Mouse (Mus musculus) forebrain, embryonic 12.5 days (tissue): Measurements from ENCODE around the gene Gm2564. TPM values are rescaled to one million over a fixed set of nuclear protein-coding genes. Genes with fewer than 3 reads are reported as not detected.
"Not testable (repeated sequence)": the region's sequence is repeated elsewhere in the genome, so short reads cannot be mapped to it uniquely, and the experiment has no call there.

Experiments
- ATAC-seq: fragments of 200-750 bp; cut with Nextera tagmentation; 2 replicates; pipeline ENCODE4 v1.8.0; 2017; ENCODE audit warnings: moderate TSS enrichment; ENCODE audit not compliant: low FRiP score
- H3K27ac ChIP-seq: fragments of 300-500 bp; sonication (generic); 2 replicates; pipeline ENCODE4 v1.5.1; 2016; ENCODE audit warnings: mild to moderate bottlenecking
- H3K27me3 ChIP-seq: fragments of 300-500 bp; sonication (generic); 2 replicates; pipeline ENCODE4 v1.6.1; 2016; ENCODE audit warnings: mild to moderate bottlenecking
- H3K36me3 ChIP-seq: fragments of 300-500 bp; sonication (generic); replicated peaks from 2 replicates; pipeline ENCODE4 v1.6.1; 2016; ENCODE audit warnings: mild to moderate bottlenecking
- H3K4me1 ChIP-seq: fragments of 300-500 bp; sonication (generic); 2 replicates; pipeline ENCODE4 v1.6.1; 2016
- H3K4me2 ChIP-seq: fragments of 300-500 bp; sonication (generic); 2 replicates; pipeline ENCODE4 v1.6.1; 2016; ENCODE audit warnings: mild to moderate bottlenecking, moderate library complexity
- H3K4me3 ChIP-seq: fragments of 300-500 bp; sonication (generic); replicated peaks from 2 replicates; pipeline ENCODE4 v1.5.1; 2016; ENCODE audit warnings: mild to moderate bottlenecking
- H3K9ac ChIP-seq: fragments of 300-500 bp; sonication (generic); 2 replicates; pipeline ENCODE4 v1.6.1; 2016; ENCODE audit warnings: mild to moderate bottlenecking
- H3K9me3 ChIP-seq: fragments of 300-500 bp; sonication (generic); 2 replicates; pipeline ENCODE4 v1.6.1; 2016
- WGBS: fragments of 180-500 bp; shearing (Covaris S2); methylation state at CpG from one replicate; pipeline ENCODE4 v1.1.7; 2016; 5-methylcytosine and 5-hydroxymethylcytosine counted together
- polyA plus RNA-seq: library from polyadenylated mRNA; unstranded; fragments of >200 nt; fragmentation: Nextera tagmentation; extraction: Ambion mirVana; gene quantifications from 2 replicates; pipeline ENCODE4 v1.2.1, GENCODE M21; 2016

Gene Gm2564
- polyA plus RNA-seq = not detected in 2 replicates

DNA sequence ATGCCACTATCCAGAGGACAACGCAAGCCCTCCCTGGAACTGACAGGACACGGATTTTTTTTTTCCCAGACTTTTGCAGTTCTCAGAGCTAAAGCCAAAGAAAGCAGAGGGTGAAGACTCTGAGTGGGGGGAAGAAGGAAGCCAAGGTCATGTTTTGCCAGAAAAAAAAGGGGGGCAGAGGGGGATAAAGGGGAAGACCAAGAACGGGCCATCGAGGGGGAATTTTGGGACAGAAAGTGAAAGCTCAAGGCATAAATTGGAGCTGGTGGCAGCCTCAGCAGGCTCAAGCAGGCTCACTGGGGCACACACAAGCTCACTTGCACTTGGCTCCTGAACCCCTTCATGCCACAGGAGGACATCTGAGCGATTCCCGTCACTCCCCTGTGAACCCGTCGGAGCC lies at the start of gene Gm2564:
TSS of gene Gm2564 (plus strand) at position 301 of the 400 bp plus-strand sequence.
- ATAC-seq, H3K36me3 ChIP-seq, H3K27me3 ChIP-seq, H3K4me1 ChIP-seq, H3K9me3 ChIP-seq, H3K4me3 ChIP-seq, H3K9ac ChIP-seq, H3K4me2 ChIP-seq, H3K27ac ChIP-seq: not testable (repeated sequence)
- no CpG with 5 or more reads among the region's 8 CpGs for WGBS

DNA sequence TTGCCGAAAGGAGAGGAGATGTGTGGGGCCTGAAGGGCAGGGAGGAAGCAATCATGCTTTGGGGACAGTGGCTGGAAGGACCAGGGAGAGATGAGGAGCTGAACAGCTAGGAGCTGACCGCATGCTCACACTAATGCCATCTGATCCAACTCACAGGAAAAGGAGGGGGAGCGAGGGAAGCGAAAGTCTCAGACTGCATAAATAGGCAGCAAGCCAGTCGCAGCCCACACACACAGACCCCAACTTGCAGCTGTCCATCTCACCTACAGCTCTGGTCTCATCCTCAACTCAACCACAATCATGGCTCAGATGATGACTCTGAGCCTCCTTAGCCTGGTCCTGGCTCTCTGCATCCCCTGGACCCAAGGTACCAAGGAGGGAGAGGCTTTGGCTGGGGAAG lies 17.6 kb upstream of the Gm2564 start, which contains the start of gene Gm10591:
TSS of gene Gm10591 (plus strand) at position 301 of the 400 bp plus-strand sequence.
- not testable (repeated sequence) for H3K36me3 ChIP-seq, H3K27me3 ChIP-seq, H3K4me1 ChIP-seq, H3K27ac ChIP-seq, H3K4me3 ChIP-seq, ATAC-seq, H3K4me2 ChIP-seq, H3K9me3 ChIP-seq, H3K9ac ChIP-seq
- WGBS = no CpG with 5 or more reads among the region's 5 CpGs

DNA sequence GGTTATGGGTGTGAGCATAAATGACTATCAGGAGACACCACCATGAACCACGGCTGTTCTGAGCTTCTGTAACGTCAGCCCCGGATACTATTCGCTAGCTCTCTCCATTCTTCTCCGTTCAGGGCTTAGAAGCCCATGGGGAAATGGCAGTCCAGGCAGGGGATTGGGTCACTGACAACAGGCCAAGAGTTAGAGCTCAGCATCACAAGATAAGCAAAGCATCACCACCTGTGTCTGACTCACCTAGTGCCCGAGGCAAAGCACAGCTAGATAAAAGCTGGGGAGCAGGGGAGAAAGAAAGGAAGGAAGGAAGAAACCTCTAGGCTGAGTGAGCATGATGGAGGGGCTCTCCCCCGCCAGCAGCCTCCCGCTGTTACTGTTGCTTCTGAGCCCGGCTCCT lies 25.4 kb downstream of the Gm2564 start, which contains the start of gene Ccl27b:
TSS of gene Ccl27b (plus strand) at position 301 of the 400 bp plus-strand sequence.
- not testable (repeated sequence) for H3K4me1 ChIP-seq, H3K9ac ChIP-seq, H3K4me2 ChIP-seq, H3K27me3 ChIP-seq, H3K36me3 ChIP-seq, H3K9me3 ChIP-seq, H3K4me3 ChIP-seq, ATAC-seq, H3K27ac ChIP-seq
- WGBS = no CpG with 5 or more reads among the region's 9 CpGs

DNA sequence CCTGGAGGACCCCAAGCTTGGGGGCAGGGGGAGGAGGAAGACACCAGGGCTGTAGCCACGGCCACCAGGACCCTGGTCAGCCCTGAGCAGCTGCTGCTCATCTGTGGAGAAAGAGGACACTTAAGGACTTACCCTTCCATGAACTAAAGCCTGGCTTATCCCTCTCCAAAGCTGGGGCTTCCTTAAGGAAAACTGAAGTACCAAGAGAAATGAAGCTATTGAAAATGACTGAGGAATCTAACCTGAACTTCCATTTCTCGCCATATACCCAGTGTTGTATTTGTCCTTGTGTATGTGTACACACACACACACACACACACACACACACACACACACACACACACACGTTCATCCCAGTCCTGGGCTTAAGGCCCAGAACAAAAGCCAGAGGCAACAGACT lies 32.3 kb downstream of the Gm2564 start, which contains the start of gene Il11ra2:
TSS of gene Il11ra2 (minus strand) at position 101 of the 400 bp plus-strand sequence.
- H3K9ac ChIP-seq, H3K9me3 ChIP-seq, H3K4me3 ChIP-seq, H3K27ac ChIP-seq, H3K4me2 ChIP-seq, ATAC-seq, H3K4me1 ChIP-seq, H3K27me3 ChIP-seq, H3K36me3 ChIP-seq: not testable (repeated sequence)
- WGBS = no CpG with 5 or more reads among the region's 3 CpGs

DNA sequence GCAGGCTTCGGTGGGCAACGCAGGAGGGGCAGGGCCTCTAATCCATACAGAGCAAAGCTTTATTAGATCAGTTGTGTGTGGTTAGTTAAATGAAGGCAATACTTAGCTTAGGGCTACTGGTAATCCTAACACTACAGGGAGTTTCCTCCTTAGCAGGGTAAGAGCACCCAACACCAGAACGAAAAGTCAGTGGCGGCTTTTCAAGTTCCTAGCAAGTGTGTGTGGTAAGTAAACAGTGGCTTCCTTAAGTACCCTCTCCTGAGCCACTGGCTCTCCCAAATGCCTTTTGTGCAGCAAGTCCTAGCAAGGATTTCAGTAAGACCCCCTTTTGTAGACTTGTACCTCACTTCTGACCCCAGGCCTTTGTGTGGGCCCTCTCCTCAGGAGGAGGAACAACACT lies 45.9 kb downstream of the Gm2564 start:
- not testable (repeated sequence) for H3K36me3 ChIP-seq, H3K4me1 ChIP-seq, H3K9me3 ChIP-seq, H3K9ac ChIP-seq, H3K27ac ChIP-seq, H3K27me3 ChIP-seq, H3K4me3 ChIP-seq, H3K4me2 ChIP-seq, ATAC-seq
- WGBS = no CpG with 5 or more reads among the region's 4 CpGs

DNA sequence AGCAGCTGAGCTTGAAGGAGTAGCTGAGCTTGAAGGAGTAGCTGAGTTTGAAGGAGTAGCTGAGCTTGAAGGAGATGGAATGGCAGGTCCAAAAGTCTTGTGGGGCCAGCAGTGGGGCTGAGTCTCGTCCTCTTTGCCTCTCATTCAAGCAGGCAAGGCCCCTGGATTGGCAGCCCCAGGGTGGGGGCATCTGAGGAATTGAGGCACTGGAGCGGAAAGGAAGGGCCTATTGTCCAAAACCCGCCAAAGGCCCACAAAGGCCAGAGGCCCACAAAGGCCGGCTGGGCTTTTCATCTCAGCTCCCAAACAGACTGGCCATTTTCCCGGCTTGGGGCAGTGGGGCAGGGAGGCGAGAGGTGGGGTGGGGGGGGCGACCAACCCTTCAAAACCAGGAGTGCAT lies 49.8 kb downstream of the Gm2564 start:
- WGBS = no CpG with 5 or more reads among the region's 7 CpGs
- not testable (repeated sequence) for H3K9ac ChIP-seq

DNA sequence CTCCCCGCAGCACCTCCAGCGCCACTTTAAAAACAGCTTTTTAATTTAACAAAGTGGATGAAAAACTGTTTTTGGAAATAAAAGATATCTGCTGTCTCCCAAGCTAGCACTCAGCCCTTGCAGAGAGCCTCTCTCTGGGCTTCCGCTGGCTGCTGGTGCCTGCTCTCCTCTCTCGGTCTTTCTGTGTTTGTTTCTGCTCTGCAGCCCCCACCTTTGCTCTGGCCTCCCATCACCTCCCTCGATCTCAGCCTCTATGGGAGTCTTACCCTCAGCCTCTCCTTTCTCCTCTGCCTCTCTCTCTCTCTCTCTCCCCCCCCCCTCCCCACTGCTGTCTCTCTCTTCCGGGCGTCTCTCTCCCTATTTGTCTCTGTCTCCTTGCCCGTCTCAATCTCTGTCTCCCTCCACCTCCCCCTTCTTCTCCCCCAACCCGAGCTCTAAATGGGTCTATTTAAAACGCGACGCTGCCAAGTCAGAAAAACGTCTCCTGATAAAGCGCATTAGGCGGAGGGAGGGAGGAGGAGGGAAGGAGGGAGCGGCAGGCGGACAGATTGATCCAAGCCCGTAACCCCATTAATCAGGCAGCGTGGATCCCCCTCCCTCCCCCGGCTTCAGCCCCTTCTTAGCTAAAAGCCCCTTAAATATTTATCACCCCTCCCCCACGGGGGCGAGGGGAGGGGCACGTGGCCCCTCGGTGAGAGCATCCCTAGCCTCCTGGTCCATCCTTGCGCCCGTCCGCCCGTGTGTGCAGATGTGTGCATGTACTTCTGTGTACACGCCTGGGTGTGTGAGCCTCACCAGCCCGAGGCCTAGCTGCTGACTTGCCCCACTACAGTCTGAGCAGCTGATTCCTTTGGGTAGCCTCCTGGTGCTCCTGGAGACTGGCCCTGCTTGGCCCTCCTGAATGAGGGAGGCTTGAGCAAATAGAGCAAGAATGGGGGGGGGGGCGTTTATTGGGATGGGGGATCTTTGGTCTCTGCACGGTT lies 51.1 kb downstream of the Gm2564 start:
- H3K9ac ChIP-seq, H3K36me3 ChIP-seq, H3K9me3 ChIP-seq, H3K4me3 ChIP-seq, H3K27ac ChIP-seq, H3K27me3 ChIP-seq, H3K4me2 ChIP-seq, H3K4me1 ChIP-seq: not testable (repeated sequence)
- no CpG with 5 or more reads among the region's 32 CpGs for WGBS
- peak; percentile 73 for ATAC-seq

More for the DNA sequence above, 49.8 kb downstream of the Gm2564 start:
- H3K4me2 ChIP-seq, H3K4me3 ChIP-seq, H3K4me1 ChIP-seq, H3K36me3 ChIP-seq, H3K9me3 ChIP-seq, H3K27ac ChIP-seq, H3K27me3 ChIP-seq: not testable (repeated sequence)
- ATAC-seq = peak; percentile 55; the same call in 1 of the 2 replicates

Other genes with a start within 250 kb of the Gm2564 start
- not detected in 2 replicates for gene Gm21586, start 190.3 kb upstream of the Gm2564 start, polyA plus RNA-seq
- gene Gm2163, start 163.0 kb upstream of the Gm2564 start, polyA plus RNA-seq = not detected in 2 replicates
- 0.08 and 0.10 TPM in 2 replicates for gene Fam205a2, start 101.5 kb upstream of the Gm2564 start, polyA plus RNA-seq
- gene Gm10591, start 17.5 kb upstream of the Gm2564 start, polyA plus RNA-seq = not detected in 2 replicates
- gene Ccl27b, start 25.5 kb downstream of the Gm2564 start, polyA plus RNA-seq = not detected in 2 replicates
- not detected in 2 replicates for gene Il11ra2, start 32.2 kb downstream of the Gm2564 start, polyA plus RNA-seq
- gene 4930578G10Rik, start 105.8 kb downstream of the Gm2564 start, polyA plus RNA-seq = 0.59 and 0.86 TPM in 2 replicates
- not detected in 2 replicates for gene Ccl19, start 126.9 kb downstream of the Gm2564 start, polyA plus RNA-seq
- not detected in 2 replicates for gene Ccl21a, start 144.3 kb downstream of the Gm2564 start, polyA plus RNA-seq
- not detected in 2 replicates for gene Fam205a1, start 224.2 kb downstream of the Gm2564 start, polyA plus RNA-seq
- 0.64 TPM in 1 of 2 replicates, not detected in the other for gene Gm12394, start 227.1 kb downstream of the Gm2564 start, polyA plus RNA-seq
- gene Fam205c, start 244.5 kb downstream of the Gm2564 start, polyA plus RNA-seq = 1.4 and 2.3 TPM in 2 replicates